Mouse (Mus musculus): ENCODE measurements at regions not wholly inside any gene's neighbourhood (a gene's known extent, or its start where the extent isn't known, plus 50 kb on each side); places are given as distances from the start of the nearest gene placed in this dataset.

DNA sequence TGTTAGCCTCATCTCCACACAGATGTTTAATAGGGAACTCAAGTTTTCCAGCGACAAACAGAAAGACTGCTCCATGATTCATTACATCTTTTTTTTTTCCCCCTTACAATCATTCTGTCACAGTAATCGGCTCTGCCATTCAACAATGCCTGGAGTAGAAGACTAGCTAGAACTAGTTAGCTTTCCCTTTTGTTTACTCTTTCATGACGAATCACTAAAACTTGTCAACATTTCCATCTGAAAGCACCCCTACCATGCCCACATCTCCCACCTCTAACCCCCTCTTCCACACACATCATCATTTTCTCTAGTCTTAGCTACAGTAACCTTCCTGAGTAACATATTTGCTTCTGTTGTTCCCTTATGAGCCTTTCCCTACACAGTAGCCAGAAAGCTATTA lies 78.6 kb upstream of the Creb5 start:
- TF ChIP-seq E2F4 (IDR thresholded peaks at IDR 0.05; ENCODE audit: borderline replicate concordance, low read depth, low read length): no peak
- no peak for TF ChIP-seq CHD1 (IDR thresholded peaks at IDR 0.05; ENCODE audit: low read depth, low read length)
- TF ChIP-seq CTCF (IDR thresholded peaks at IDR 0.05 in 2 of 3, conservative IDR thresholded peaks at IDR 0.05 in 1 of 3; ENCODE audit: control insufficient read depth in 1 of 3, insufficient read depth in 1 of 3, low read depth in 2 of 3, low read length in 3 of 3, poor library complexity in 1 of 3, severe bottlenecking in 1 of 3): no peak
- no peak for TF ChIP-seq TCF12 (IDR thresholded peaks at IDR 0.05; ENCODE audit: low read depth, low read length)
- no peak for TF ChIP-seq UBTF (IDR thresholded peaks at IDR 0.05; ENCODE audit: borderline replicate concordance, insufficient read depth, low read depth, low read length)
- TF ChIP-seq MAX (IDR thresholded peaks at IDR 0.05; ENCODE audit: low read length): no peak
- TF ChIP-seq MYC (IDR thresholded peaks at IDR 0.05; ENCODE audit: low read depth, low read length): no peak
- no peak for TF ChIP-seq POLR2AphosphoS2 (IDR thresholded peaks at IDR 0.05; ENCODE audit: low read length)
